Mouse (Mus musculus) MEL (cell line): ENCODE measurements at regions not wholly inside any gene's neighbourhood (a gene's known extent, or its start where the extent isn't known, plus 50 kb on each side); places are given as distances from the start of the nearest gene placed in this dataset.

Experiments used
- DNase-seq: peaks from one replicate; pipeline ENCODE4 v3.0.0; 2011; ENCODE audit warnings: low read depth, low spot score
- H3K27ac ChIP-seq: 2 replicates; pipeline ENCODE4 v1.5.1; 2012; ENCODE audit warnings: low read depth, mild to moderate bottlenecking, control low read depth, low read length, moderate library complexity; ENCODE audit not compliant: control insufficient read depth
- H3K27me3 ChIP-seq, 2 experiments: fragments of 150-350 bp in 1 of 2; sonication (generic) in 1 of 2; 2 replicates each; pipeline ENCODE4 v1.6.1; 2012; ENCODE audit warnings: low read length in 2 of 2, mild to moderate bottlenecking in 2 of 2, improper control_type of control experiment in 1 of 2, moderate library complexity in 1 of 2; ENCODE audit not compliant: insufficient read depth in 2 of 2, control insufficient read depth in 1 of 2
- H3K36me3 ChIP-seq, 2 experiments: 2 replicates each; pipeline ENCODE4 v1.6.1; 2012 to 2014; ENCODE audit warnings: low read length in 2 of 2, improper control_type of control experiment in 1 of 2, inconsistent platforms in 1 of 2, mild to moderate bottlenecking in 1 of 2; ENCODE audit not compliant: insufficient read depth in 2 of 2, control insufficient read depth in 1 of 2
- H3K4me1 ChIP-seq, 2 experiments: fragments of 150-350 bp in 1 of 2; sonication (generic) in 1 of 2; 2 replicates each; pipeline ENCODE4 v1.6.1; 2012; ENCODE audit warnings: low read length in 2 of 2, improper control_type of control experiment in 1 of 2, mild to moderate bottlenecking in 1 of 2; ENCODE audit not compliant: insufficient read depth in 2 of 2, control insufficient read depth in 1 of 2
- H3K4me3 ChIP-seq, 2 experiments: fragments of 150-350 bp in 1 of 2; sonication (generic) in 1 of 2; 2 replicates each; pipeline ENCODE4 v1.5.1; 2012; ENCODE audit warnings: low read depth in 2 of 2, low read length in 2 of 2, mild to moderate bottlenecking in 2 of 2, moderate library complexity in 2 of 2, control low read depth in 1 of 2, improper control_type of control experiment in 1 of 2; ENCODE audit not compliant: control insufficient read depth in 1 of 2, insufficient read depth in 1 of 2
- H3K79me2 ChIP-seq: 2 replicates; pipeline ENCODE4 v1.6.1; 2012; ENCODE audit warnings: mild to moderate bottlenecking, low read length, moderate library complexity; ENCODE audit not compliant: control insufficient read depth, poor library complexity, insufficient read depth
- H3K9ac ChIP-seq: 2 replicates; pipeline ENCODE4 v1.6.1; 2012; ENCODE audit warnings: low read depth, mild to moderate bottlenecking, control low read depth, low read length, moderate library complexity; ENCODE audit not compliant: control insufficient read depth, poor library complexity, severe bottlenecking
- H3K9me3 ChIP-seq: fragments of 150-350 bp; sonication (generic); replicated peaks from 2 replicates; pipeline ENCODE4 v1.6.1; 2012; ENCODE audit warnings: mild to moderate bottlenecking, low read length, improper control_type of control experiment, moderate library complexity; ENCODE audit not compliant: insufficient read depth
- BHLHE40 ChIP-seq: IDR thresholded peaks from 2 replicates; pipeline ENCODE4 v1.6.1; 2012; ENCODE audit warnings: low read depth, mild to moderate bottlenecking, inconsistent platforms, low read length, improper control_type of control experiment, borderline replicate concordance
- CHD1 ChIP-seq: IDR thresholded peaks from 2 replicates; pipeline ENCODE4 v1.6.1; 2012; ENCODE audit warnings: low read depth, mild to moderate bottlenecking, inconsistent platforms, low read length, improper control_type of control experiment
- CTCF ChIP-seq, 3 experiments: IDR thresholded peaks in 2 of 3; conservative IDR thresholded peaks in 1 of 3; 2 replicates each; pipeline ENCODE4 v1.5.1; 2011 to 2012; ENCODE audit warnings: low read length in 3 of 3, low read depth in 2 of 3, mild to moderate bottlenecking in 2 of 3, improper control_type of control experiment in 1 of 3, inconsistent platforms in 1 of 3, mixed read lengths in 1 of 3, moderate library complexity in 1 of 3; ENCODE audit not compliant: control insufficient read depth in 1 of 3, insufficient read depth in 1 of 3, poor library complexity in 1 of 3, severe bottlenecking in 1 of 3
- E2F4 ChIP-seq: IDR thresholded peaks from 2 replicates; pipeline ENCODE4 v1.6.1; 2011; ENCODE audit warnings: low read depth, low read length, improper control_type of control experiment, borderline replicate concordance
- EP300 ChIP-seq, 2 experiments: IDR thresholded peaks; 2 replicates each; pipeline ENCODE4 v1.6.1; 2011; ENCODE audit warnings: improper control_type of control experiment in 2 of 2, low read length in 2 of 2, low read depth in 1 of 2, mild to moderate bottlenecking in 1 of 2
- ETS1 ChIP-seq: IDR thresholded peaks from 2 replicates; pipeline ENCODE4 v1.6.1; 2012; ENCODE audit warnings: low read depth, mild to moderate bottlenecking, inconsistent platforms, low read length, improper control_type of control experiment, moderate library complexity
- GATA1 ChIP-seq: IDR thresholded peaks from 2 replicates; pipeline ENCODE4 v1.6.1; 2011; ENCODE audit warnings: low read depth, low read length, improper control_type of control experiment
- JUND ChIP-seq: IDR thresholded peaks from 2 replicates; pipeline ENCODE4 v1.6.1; 2011; ENCODE audit warnings: low read depth, mild to moderate bottlenecking, improper control_type of control experiment, low read length
- KAT2A ChIP-seq: conservative IDR thresholded peaks from 2 replicates; pipeline ENCODE4 v1.6.1; 2012; ENCODE audit warnings: low read depth, low read length, improper control_type of control experiment, inconsistent platforms
- MAFK ChIP-seq: IDR thresholded peaks from 2 replicates; pipeline ENCODE4 v1.6.1; 2011; ENCODE audit warnings: low read depth, mild to moderate bottlenecking, low read length, improper control_type of control experiment, borderline replicate concordance
- MAZ ChIP-seq: IDR thresholded peaks from 2 replicates; pipeline ENCODE4 v1.6.1; 2012; ENCODE audit warnings: low read depth, mild to moderate bottlenecking, inconsistent platforms, low read length, improper control_type of control experiment
- MXI1 ChIP-seq: IDR thresholded peaks from 2 replicates; pipeline ENCODE4 v1.6.1; 2011; ENCODE audit warnings: mild to moderate bottlenecking, low read depth, low read length, improper control_type of control experiment
- MYB ChIP-seq: IDR thresholded peaks from 2 replicates; pipeline ENCODE4 v1.6.1; 2011; ENCODE audit warnings: mild to moderate bottlenecking, low read depth, low read length, improper control_type of control experiment
- MYC ChIP-seq: IDR thresholded peaks from 2 replicates; pipeline ENCODE4 v1.6.1; 2011; ENCODE audit warnings: low read depth, mild to moderate bottlenecking, low read length, improper control_type of control experiment, moderate library complexity
- NRF1 ChIP-seq: IDR thresholded peaks from 2 replicates; pipeline ENCODE4 v1.6.1; 2014; ENCODE audit warnings: low read depth, mild to moderate bottlenecking, inconsistent platforms, low read length, improper control_type of control experiment, moderate library complexity; ENCODE audit not compliant: poor library complexity, insufficient read depth, severe bottlenecking
- POLR2AphosphoS2 ChIP-seq: IDR thresholded peaks from 2 replicates; pipeline ENCODE4 v1.6.1; 2011; ENCODE audit warnings: low read length, improper control_type of control experiment
- RAD21 ChIP-seq: IDR thresholded peaks from 2 replicates; pipeline ENCODE4 v1.6.1; 2011; ENCODE audit warnings: mild to moderate bottlenecking, low read depth, low read length, improper control_type of control experiment
- RCOR1 ChIP-seq: IDR thresholded peaks from 2 replicates; pipeline ENCODE4 v1.6.1; 2012; ENCODE audit warnings: low read depth, mild to moderate bottlenecking, inconsistent platforms, low read length, improper control_type of control experiment
- SMC3 ChIP-seq: IDR thresholded peaks from 2 replicates; pipeline ENCODE4 v1.6.1; 2011; ENCODE audit warnings: low read depth, low read length, improper control_type of control experiment
- TCF12 ChIP-seq: IDR thresholded peaks from 2 replicates; pipeline ENCODE4 v1.6.1; 2014; ENCODE audit warnings: low read depth, mild to moderate bottlenecking, inconsistent platforms, low read length, improper control_type of control experiment, moderate library complexity
- UBTF ChIP-seq: IDR thresholded peaks from 2 replicates; pipeline ENCODE4 v1.6.1; 2012; ENCODE audit warnings: low read depth, mild to moderate bottlenecking, inconsistent platforms, low read length, improper control_type of control experiment, moderate library complexity, borderline replicate concordance; ENCODE audit not compliant: insufficient read depth
- ZC3H11A ChIP-seq: IDR thresholded peaks from 2 replicates; pipeline ENCODE4 v1.6.1; 2012; ENCODE audit warnings: low read depth, mild to moderate bottlenecking, inconsistent platforms, low read length, improper control_type of control experiment
- ZKSCAN1 ChIP-seq: IDR thresholded peaks from 2 replicates; pipeline ENCODE4 v1.6.1; 2012; ENCODE audit warnings: low read depth, mild to moderate bottlenecking, inconsistent platforms, low read length, improper control_type of control experiment, moderate library complexity
- ZMIZ1 ChIP-seq: IDR thresholded peaks from 2 replicates; pipeline ENCODE4 v1.6.1; 2012; ENCODE audit warnings: low read depth, mild to moderate bottlenecking, inconsistent platforms, low read length, improper control_type of control experiment, moderate library complexity
- ZNF384 ChIP-seq: IDR thresholded peaks from 2 replicates; pipeline ENCODE4 v1.6.1; 2012; ENCODE audit warnings: low read depth, mild to moderate bottlenecking, inconsistent platforms, low read length, improper control_type of control experiment

GRCm38 (mm10) chr3:78581100-78581499 is 705.2 kb downstream of the Rapgef2 start:
- Histone ChIP-seq H3K36me3 (no peaks in the 10 kb centered on the region), H3K4me1 (no peaks in the 10 kb centered on the region), H3K4me3 (no peak overlapping the region), H3K9me3 (no peaks in the 10 kb centered on the region), H3K27ac (no peak overlapping the region), H3K9ac (no peak overlapping the region), H3K27me3 (no peaks in the 10 kb centered on the region), H3K79me2 (no peaks in the 10 kb centered on the region)
- TF ChIP-seq BHLHE40 (no peak), MAZ (no peak)
- no peak for DNase-seq

GRCm38 (mm10) chr3:78575667-78576464 is 710.5 kb downstream of the Rapgef2 start:
- no peaks in the 10 kb centered on the region for H3K27me3 ChIP-seq
- H3K4me1 ChIP-seq = no peaks in the 10 kb centered on the region
- no peaks in the 10 kb centered on the region for H3K79me2 ChIP-seq
- H3K9me3 ChIP-seq = no peaks in the 10 kb centered on the region
- no peak for DNase-seq
- H3K27ac ChIP-seq = no peak overlapping the region
- no peak overlapping the region for H3K4me3 ChIP-seq
- no peak overlapping the region for H3K9ac ChIP-seq
- no peaks in the 10 kb centered on the region for H3K36me3 ChIP-seq
- TF ChIP-seq MXI1 = no peak
- TF ChIP-seq KAT2A = no peak
- TF ChIP-seq MAFK = no peak
- TF ChIP-seq GATA1 = no peak
- no peak for TF ChIP-seq RAD21
- TF ChIP-seq E2F4 = no peak
- TF ChIP-seq TCF12 = no peak
- no peak for TF ChIP-seq ETS1
- no peak for TF ChIP-seq CTCF (IDR thresholded peaks at IDR 0.05 in 2 of 3, conservative IDR thresholded peaks at IDR 0.05 in 1 of 3; ENCODE audit: control insufficient read depth in 1 of 3, insufficient read depth in 1 of 3, low read depth in 2 of 3, low read length in 3 of 3, poor library complexity in 1 of 3, severe bottlenecking in 1 of 3)
- no peak for TF ChIP-seq POLR2AphosphoS2
- no peak for TF ChIP-seq MYC

- Histone ChIP-seq H3K79me2 (no peaks in the 10 kb centered on the region), H3K4me3 (no peak overlapping the region), H3K27ac (no peak overlapping the region), H3K36me3 (no peaks in the 10 kb centered on the region), H3K4me1 (no peaks in the 10 kb centered on the region), H3K27me3 (no peaks in the 10 kb centered on the region), H3K9ac (no peak overlapping the region), H3K9me3 (no peaks in the 10 kb centered on the region)
- no peak for DNase-seq
- TF ChIP-seq UBTF (no peak), ZKSCAN1 (no peak), ZNF384 (no peak), EP300 (IDR thresholded peaks at IDR 0.05; ENCODE audit: low read depth in 1 of 2, low read length in 2 of 2) (no peak), MYC (no peak), GATA1 (no peak), JUND (no peak), MAFK (no peak), CHD1 (no peak), ZMIZ1 (no peak), RCOR1 (no peak), SMC3 (no peak), MXI1 (no peak), NRF1 (no peak), ZC3H11A (no peak), MYB (no peak), RAD21 (no peak)
Observed at GRCm38 (mm10) chr3:78574807-78575206, 711.5 kb downstream of the Rapgef2 start.
